Comparison of ENCODE assay signal across 8 mouse cellular contexts in genomic region chr6:72824971-72825737, GRCm38 (mm10). TPM values are rescaled to one million over a fixed set of nuclear protein-coding genes. Genes with fewer than 3 reads are reported as not detected.
DNase-seq lines count a peak whose midpoint lies in the region; ATAC-seq and TF ChIP-seq lines count a peak whose summit lies in the region.

No protein-coding gene starts in this region.

- WGBS in forebrain, embryonic 14.5 days = 3% methylated on average over 26 of the region's 26 CpGs
- 6% methylated on average over 26 of the region's 26 CpGs for WGBS in hindbrain, postnatal 0 days
- 15% methylated on average over 26 of the region's 26 CpGs for WGBS in liver, postnatal 0 days (ENCODE audit: insufficient replicate concordance)

- no peak for TF ChIP-seq CTCF in hindbrain, postnatal 0 days (IDR thresholded peaks at IDR 0.05; ENCODE audit: low read depth)
- TF ChIP-seq CTCF in liver, postnatal 0 days (IDR thresholded peaks at IDR 0.05; ENCODE audit: low read depth) = no peak

- peak; percentile 22 to 26 for DNase-seq in cerebellum, postnatal 25 days
- DNase-seq in cerebellum, adult 9-10 months = no peak
- peak; percentile 46 for DNase-seq in forebrain, embryonic 14.5 days (ENCODE audit: low spot score)
- DNase-seq in hindbrain, postnatal 0 days (ENCODE audit: low spot score) = peak; percentile 20
- no peak for DNase-seq in liver, postnatal 0 days
- DNase-seq in gastrocnemius, postnatal 10 days = no peak
- DNase-seq in frontal cortex, postnatal 14 days (ENCODE audit: low spot score in 2 of 2) = no peak
- DNase-seq in layer of hippocampus, adult 9-11 months = no peak

- peak overlapping the region; percentile 21; the same call in 1 of the 2 replicates for H3K4me3 ChIP-seq in forebrain, embryonic 14.5 days (ENCODE audit: low read depth, low read length)
- H3K4me3 ChIP-seq in hindbrain, postnatal 0 days (ENCODE audit: low read length) = peak overlapping the region; percentile 19
- H3K4me3 ChIP-seq in liver, postnatal 0 days (ENCODE audit: low read depth, low read length) = peak overlapping the region; percentile 20

- ATAC-seq in forebrain, embryonic 14.5 days = peak; percentile 69
- ATAC-seq in hindbrain, postnatal 0 days = peak; percentile 48
- 0 out of 2 replicates have a peak, but pooled peaks have one; percentile 29 for ATAC-seq in liver, postnatal 0 days

- H3K4me2 ChIP-seq in forebrain, embryonic 14.5 days (ENCODE audit: low read length) = peak overlapping the region; percentile 51
- H3K4me2 ChIP-seq in hindbrain, postnatal 0 days (ENCODE audit: low read depth, low read length) = peak overlapping the region; percentile 52
- peak overlapping the region; percentile 62 for H3K4me2 ChIP-seq in liver, postnatal 0 days (ENCODE audit: low read depth, low read length)

- peak overlapping the region; percentile 56; the same call in 1 of the 2 replicates for H3K9ac ChIP-seq in forebrain, embryonic 14.5 days (ENCODE audit: low read length)
- H3K9ac ChIP-seq in hindbrain, postnatal 0 days (replicated peaks; ENCODE audit: low read length) = peak overlapping the region; percentile 25; the same call in 1 of the 2 replicates
- peak overlapping the region; percentile 59; the same call in 1 of the 2 replicates for H3K9ac ChIP-seq in liver, postnatal 0 days (replicated peaks)

- no peaks in the 10 kb centered on the region for H3K9me3 ChIP-seq in forebrain, embryonic 14.5 days (replicated peaks; ENCODE audit: control insufficient read depth, low read length)
- H3K9me3 ChIP-seq in hindbrain, postnatal 0 days (ENCODE audit: low read length) = no peaks in the 10 kb centered on the region
- H3K9me3 ChIP-seq in liver, postnatal 0 days (ENCODE audit: low read length) = no peaks in the 10 kb centered on the region

- no peak for TF ChIP-seq EP300 in liver, postnatal 0 days (IDR thresholded peaks at IDR 0.05; ENCODE audit: low read depth)

- H3K27ac ChIP-seq in forebrain, embryonic 14.5 days (ENCODE audit: low read depth, low read length) = no peak overlapping the region
- no peak overlapping the region for H3K27ac ChIP-seq in hindbrain, postnatal 0 days
- H3K27ac ChIP-seq in liver, postnatal 0 days (ENCODE audit: low read depth) = peak overlapping the region; percentile 29; the same call in 1 of the 2 replicates

- peaks cover 8% of the 10 kb centered on the region for H3K4me1 ChIP-seq in forebrain, embryonic 14.5 days (ENCODE audit: control insufficient read depth, insufficient read depth, low read length)
- H3K4me1 ChIP-seq in hindbrain, postnatal 0 days (ENCODE audit: insufficient read depth, low read length) = 0 out of 2 replicates have a peak, but pooled peaks cover 11% of the 10 kb centered on the region
- H3K4me1 ChIP-seq in liver, postnatal 0 days (ENCODE audit: insufficient read depth) = no peaks in the 10 kb centered on the region; the same call in 1 of the 2 replicates

- H3K36me3 ChIP-seq in forebrain, embryonic 14.5 days (ENCODE audit: control insufficient read depth, insufficient read depth, low read length) = no peaks in the 10 kb centered on the region
- no peaks in the 10 kb centered on the region for H3K36me3 ChIP-seq in hindbrain, postnatal 0 days (ENCODE audit: insufficient read depth, low read length)
- H3K36me3 ChIP-seq in liver, postnatal 0 days (replicated peaks; ENCODE audit: insufficient read depth, low read length) = no peaks in the 10 kb centered on the region

- no peaks in the 10 kb centered on the region for H3K27me3 ChIP-seq in forebrain, embryonic 14.5 days (replicated peaks; ENCODE audit: control insufficient read depth, insufficient read depth, low read length)
- H3K27me3 ChIP-seq in hindbrain, postnatal 0 days (ENCODE audit: insufficient read depth, low read length) = no peaks in the 10 kb centered on the region
- 0 out of 2 replicates have a peak, but pooled peaks cover 3% of the 10 kb centered on the region for H3K27me3 ChIP-seq in liver, postnatal 0 days (ENCODE audit: insufficient read depth, low read length)

RNA-seq across cellular contexts. Expression of gene Tcf7l1, which starts 36.1 kb away (rescaled TPM):
- polyA plus RNA-seq in forebrain, embryonic 14.5 days (2014; fragmentation: Nextera tagmentation; extraction: Ambion mirVana) = 6.8 and 6.9 TPM in 2 replicates
- total RNA-seq in hindbrain, postnatal 0 days (2014; rRNA removed) = 2.4 and 4.0 TPM in 2 replicates
- polyA plus RNA-seq in hindbrain, postnatal 0 days (2015; fragmentation: Nextera tagmentation; extraction: Ambion mirVana) = 8.2 and 9.1 TPM in 2 replicates
- polyA plus RNA-seq in liver, postnatal 0 days (2015; fragmentation: Nextera tagmentation; extraction: Ambion mirVana) = 5.7 and 5.8 TPM in 2 replicates
- 10 to 100 TPM; 13.7 to 16.4 TPM for total RNA-seq in gastrocnemius, postnatal 10 days (2021)

Comparison
In these comparisons a context has a peak if more than half of its experiments do, and no peak if none do; other contexts are left out.
1. DNase-seq: peak in cerebellum, postnatal 25 days (2 of 2), forebrain, embryonic 14.5 days (single experiment) and hindbrain, postnatal 0 days (single experiment); none in cerebellum, adult 9-10 months (single experiment), liver, postnatal 0 days (single experiment), gastrocnemius, postnatal 10 days (single experiment), frontal cortex, postnatal 14 days (0 of 2) and layer of hippocampus, adult 9-11 months (single experiment).
2. Peak in every context shown above with its lines, with median percentiles within 50 percentile points of each other: ATAC-seq, H3K4me2 ChIP-seq, H3K4me3 ChIP-seq and H3K9ac ChIP-seq.